Mouse (Mus musculus) gonadal fat pad, adult 2 months (tissue): ENCODE results near the gene Tfb2m. TPM values are rescaled to one million over a fixed set of nuclear protein-coding genes. Genes with fewer than 3 reads are reported as not detected.

Source experiments
- DNase-seq: peaks from one replicate; pipeline ENCODE4 v3.0.0-alpha.2; 2012; ENCODE audit warnings: low read depth
- polyA plus RNA-seq: library from polyadenylated mRNA; depleted of rRNA; stranded (reverse); fragments of >200 nt; gene quantifications from 2 replicates; pipeline ENCODE4 v1.2.3, GENCODE M21; 2012; rRNA removed

The Tfb2m gene
- polyA plus RNA-seq, 1 experiment: 10.1 TPM

DNA sequence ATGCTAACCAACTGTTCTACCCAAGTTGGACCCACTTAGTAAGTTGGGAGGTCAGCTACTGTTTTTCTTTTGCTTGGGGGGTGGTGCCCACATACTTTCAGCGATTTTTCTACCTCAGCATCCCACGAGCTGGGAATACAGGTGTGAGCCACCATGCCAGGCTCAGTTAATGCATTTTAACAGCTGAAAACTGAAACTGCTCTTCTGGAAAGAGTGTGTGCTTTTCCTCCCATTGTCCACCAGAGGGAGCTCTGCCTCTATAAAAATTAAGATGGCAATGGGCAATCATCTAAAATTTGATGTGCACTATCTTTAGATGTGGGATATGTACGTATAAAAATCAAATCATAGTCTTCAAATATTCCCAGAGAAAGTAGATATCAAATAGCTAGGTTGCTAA, 43.5 kb downstream of the Tfb2m start:
- DNase-seq: no peak

GRCm38 (mm10) chr1:179499257-179499656, 46.8 kb downstream of the Tfb2m start:
- no peak for DNase-seq

DNA sequence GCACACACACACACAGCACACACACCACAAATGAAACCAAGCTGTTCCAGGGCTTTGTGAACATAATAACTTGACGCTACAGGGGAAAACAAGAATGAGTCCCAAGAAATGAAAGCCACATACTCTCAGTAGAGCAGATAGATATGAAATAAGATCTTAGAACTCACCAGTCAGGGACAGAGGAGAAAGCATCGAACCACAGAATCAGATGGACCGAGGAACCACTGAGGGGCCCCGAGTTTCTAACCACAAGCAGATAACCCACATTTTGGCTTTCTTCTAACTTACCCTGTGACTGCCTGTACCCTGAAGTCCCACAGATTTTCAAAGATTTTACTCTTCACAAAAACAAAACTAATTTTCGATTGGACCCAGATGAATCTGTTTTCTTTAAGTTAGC, 53.2 kb downstream of the Tfb2m start:
- DNase-seq: no peak

- no peak for DNase-seq
Measured at GRCm38 (mm10) chr1:179488520-179488919, 57.5 kb downstream of the Tfb2m start.

GRCm38 (mm10) chr1:179487990-179488389, 58.1 kb downstream of the Tfb2m start:
- no peak for DNase-seq

DNA sequence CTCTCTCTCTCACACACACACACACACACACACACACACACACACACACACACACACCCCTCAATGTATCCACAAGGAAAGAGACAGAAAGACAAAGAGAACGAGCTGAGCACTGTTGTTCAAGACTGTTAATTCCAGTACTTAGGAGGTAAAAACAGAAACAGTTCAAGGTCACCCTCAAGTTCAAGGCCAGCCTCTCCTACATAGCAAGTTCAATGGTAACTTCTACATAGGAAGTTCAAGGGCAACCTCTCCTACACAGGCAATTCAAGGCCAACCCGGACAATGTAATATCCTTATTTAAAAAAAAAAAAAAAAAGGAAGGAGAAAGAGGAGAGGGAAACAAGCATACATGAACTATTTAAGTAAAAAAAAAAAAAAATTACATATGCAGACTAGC, 58.8 kb downstream of the Tfb2m start:
- DNase-seq: no peak

DNA sequence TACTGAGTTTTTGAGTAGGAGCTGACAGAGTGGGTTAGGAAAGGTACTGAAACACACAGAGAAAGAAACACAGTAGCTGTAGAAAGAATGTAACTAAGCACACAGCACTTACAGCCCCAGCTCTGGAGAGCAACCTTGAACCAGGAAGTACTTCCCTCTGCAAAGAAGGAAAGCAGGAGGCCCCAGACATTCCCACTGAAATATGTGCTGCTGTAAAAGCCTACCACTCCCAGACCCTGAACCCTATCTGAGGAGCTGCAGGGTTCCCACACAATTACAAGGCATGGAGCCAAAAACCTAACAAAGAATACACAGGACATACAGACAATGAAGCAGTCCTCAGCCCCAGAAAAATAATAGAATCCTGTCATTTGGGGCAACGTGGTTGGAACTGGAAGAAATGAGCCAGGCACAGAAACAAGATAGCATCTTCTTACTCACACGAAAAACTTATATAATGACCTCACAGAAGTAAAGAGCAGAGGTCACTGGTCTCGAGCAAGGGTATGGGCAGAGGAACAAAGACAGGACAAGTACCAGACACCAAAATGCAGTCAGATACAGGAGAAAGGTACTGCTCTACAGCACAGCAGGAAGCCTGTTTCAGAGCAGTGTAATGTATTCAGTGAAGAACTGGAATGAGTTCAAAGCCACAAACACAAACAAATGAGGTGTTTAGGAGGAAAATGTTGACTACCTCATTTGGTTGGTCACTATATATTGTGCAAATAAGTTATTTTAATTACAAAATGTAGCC, 60.1 kb downstream of the Tfb2m start:
- DNase-seq: no peak

DNA sequence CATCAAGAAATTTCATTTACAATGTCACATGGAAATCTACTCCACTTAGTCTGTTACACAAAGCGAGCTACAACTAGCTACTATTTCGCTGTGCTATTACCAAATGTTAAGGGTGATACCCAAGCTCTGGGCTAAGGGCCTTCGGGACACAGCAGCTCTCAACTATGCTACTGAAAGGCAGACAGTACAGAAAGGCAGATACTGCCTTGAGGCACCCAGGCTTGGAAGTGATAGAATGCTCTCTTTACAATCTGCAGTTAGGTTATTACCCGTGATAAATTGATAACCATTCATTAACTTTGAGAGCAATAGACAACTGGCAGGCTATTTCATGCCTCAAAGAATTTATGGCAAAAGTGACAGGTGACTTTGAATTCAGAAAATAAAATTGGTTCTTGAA, 65.2 kb downstream of the Tfb2m start:
- no peak for DNase-seq

Other genes with a start within 250 kb of the Tfb2m start
- gene Smyd3, start 28.2 kb downstream of the Tfb2m start, polyA plus RNA-seq: 3.7 and 5.7 TPM in 2 replicates
- 13.9 and 16.3 TPM in 2 replicates for gene Cnst, start 103 bp upstream of the Tfb2m start, polyA plus RNA-seq
- gene Sccpdh, start 121.9 kb upstream of the Tfb2m start, polyA plus RNA-seq: 15.0 and 15.5 TPM in 2 replicates
- gene Kif28, start 199.0 kb upstream of the Tfb2m start, polyA plus RNA-seq: 0.04 TPM in 1 of 2 replicates, not detected in the other